Mouse (Mus musculus): ENCODE data around the gene Tnfsf4. TPM values are rescaled to one million over a fixed set of nuclear protein-coding genes. Genes with fewer than 3 reads are reported as not detected.

Tnfsf4 gene
- polyA plus RNA-seq, 2 experiments from 2014 or later, result 0.29 to 2.1 TPM

- no peak for ATAC-seq
Observed at GRCm38 (mm10) chr1:161463388-161464085, 68.3 kb downstream of the Tnfsf4 start.

Other genes starting within 250 kb of the Tnfsf4 start
- under 1 TPM in 1 of 2 experiments, not detected in 1; 0.36 TPM for gene Tex50, start 236.1 kb upstream of the Tnfsf4 start, polyA plus RNA-seq (2017; shearing (Covaris generic))
- gene Prdx6, start 144.2 kb upstream of the Tnfsf4 start, polyA plus RNA-seq (2017; shearing (Covaris generic)), result 100 to 1,000 TPM; 287 to 330 TPM
- gene Tnfsf18, start 99.2 kb downstream of the Tnfsf4 start, polyA plus RNA-seq (2017; shearing (Covaris generic)), result not detected